Mouse (Mus musculus) intestine, embryonic 16.5 days (tissue): ENCODE results near the gene Tex2. TPM values are rescaled to one million over a fixed set of nuclear protein-coding genes. Genes with fewer than 3 reads are reported as not detected.
"Not testable (repeated sequence)": the region's sequence is repeated elsewhere in the genome, so short reads cannot be mapped to it uniquely, and the experiment has no call there.

Source experiments
- ATAC-seq: fragments of 200-750 bp; cut with Nextera tagmentation; 2 replicates; pipeline ENCODE4 v1.8.0; 2017; ENCODE audit warnings: moderate TSS enrichment, moderate library complexity
- H3K27ac ChIP-seq: fragments of 300-500 bp; sonication (generic); 2 replicates; pipeline ENCODE4 v1.5.1; 2014; ENCODE audit warnings: mild to moderate bottlenecking, low read length
- H3K27me3 ChIP-seq: fragments of 300-500 bp; sonication (generic); replicated peaks from 2 replicates; pipeline ENCODE4 v1.6.1; 2014; ENCODE audit warnings: low read length, control low read depth, mixed read lengths; ENCODE audit not compliant: control insufficient read depth, insufficient read depth
- H3K36me3 ChIP-seq: fragments of 300-500 bp; sonication (generic); 2 replicates; pipeline ENCODE4 v1.6.1; 2014; ENCODE audit warnings: low read length, control low read depth; ENCODE audit not compliant: control insufficient read depth, insufficient read depth
- H3K4me1 ChIP-seq: fragments of 300-500 bp; sonication (generic); 2 replicates; pipeline ENCODE4 v1.6.1; 2014; ENCODE audit warnings: low read length, control low read depth, mixed read lengths; ENCODE audit not compliant: control insufficient read depth, insufficient read depth
- H3K4me2 ChIP-seq: fragments of 300-500 bp; sonication (generic); 2 replicates; pipeline ENCODE4 v1.6.1; 2014; ENCODE audit warnings: low read depth, low read length, control low read depth
- H3K4me3 ChIP-seq: fragments of 300-500 bp; sonication (generic); 2 replicates; pipeline ENCODE4 v1.5.1; 2014; ENCODE audit warnings: mild to moderate bottlenecking, low read length
- H3K9ac ChIP-seq: fragments of 300-500 bp; sonication (generic); 2 replicates; pipeline ENCODE4 v1.6.1; 2014; ENCODE audit warnings: low read depth, low read length
- H3K9me3 ChIP-seq: fragments of 300-500 bp; sonication (generic); 2 replicates; pipeline ENCODE4 v1.6.1; 2016; ENCODE audit warnings: low read length, control low read depth; ENCODE audit not compliant: control insufficient read depth
- WGBS: fragments of 180-500 bp; shearing (Covaris S2); extraction: QIAGEN DNeasy Blood & Tissue Kit; methylation state at CpG from one replicate; pipeline ENCODE4 v1.1.7; 2014; 5-methylcytosine and 5-hydroxymethylcytosine counted together
- polyA plus RNA-seq: library from polyadenylated mRNA; unstranded; fragments of >200 nt; fragmentation: Nextera tagmentation; extraction: Ambion mirVana; gene quantifications from 2 replicates; pipeline ENCODE4 v1.2.1, GENCODE M21; 2015

The Tex2 gene
- polyA plus RNA-seq, 1 experiment from 2014 or later = 11.7 TPM

- Histone ChIP-seq H3K9me3 (no peaks in the 10 kb centered on the region), H3K9ac (no peak overlapping the region), H3K27ac (no peak overlapping the region), H3K27me3 (no peaks in the 10 kb centered on the region), H3K4me3 (no peak overlapping the region), H3K4me1 (no peaks in the 10 kb centered on the region), H3K4me2 (no peak overlapping the region), H3K36me3 (no peaks in the 10 kb centered on the region)
- no peak for ATAC-seq
- WGBS = 87% methylated on average over 2 of the region's 2 CpGs
These were observed 10.4 kb upstream of the Tex2 start for GRCm38 (mm10) chr11:106623629-106624028.

- no peaks in the 10 kb centered on the region for H3K36me3 ChIP-seq
- H3K4me3 ChIP-seq = no peak overlapping the region
- H3K4me1 ChIP-seq = no peaks in the 10 kb centered on the region
- no peak for ATAC-seq
- 79% methylated on average over 8 of the region's 8 CpGs for WGBS
- H3K27me3 ChIP-seq = no peaks in the 10 kb centered on the region
- no peaks in the 10 kb centered on the region for H3K9me3 ChIP-seq
- no peak overlapping the region for H3K9ac ChIP-seq
- H3K4me2 ChIP-seq = no peak overlapping the region
- H3K27ac ChIP-seq = no peak overlapping the region
These were observed 8.8 kb upstream of the Tex2 start for GRCm38 (mm10) chr11:106622056-106622455.

GRCm38 (mm10) chr11:106618768-106619167 lies 5.5 kb upstream of the Tex2 start:
- H3K9me3 ChIP-seq, H3K4me2 ChIP-seq, H3K9ac ChIP-seq, H3K27me3 ChIP-seq, H3K36me3 ChIP-seq, H3K27ac ChIP-seq, ATAC-seq, H3K4me3 ChIP-seq, H3K4me1 ChIP-seq: not testable (repeated sequence)
- 88% methylated on average over 3 of the region's 4 CpGs for WGBS

GRCm38 (mm10) chr11:106617821-106618580 lies 4.8 kb upstream of the Tex2 start:
- Histone ChIP-seq H3K27ac (no peak overlapping the region), H3K4me1 (peaks cover 5% of the 10 kb centered on the region), H3K4me3 (no peak overlapping the region), H3K27me3 (no peaks in the 10 kb centered on the region), H3K9me3 (no peaks in the 10 kb centered on the region), H3K4me2 (no peak overlapping the region), H3K9ac (no peak overlapping the region), H3K36me3 (no peaks in the 10 kb centered on the region)
- no peak for ATAC-seq
- WGBS = 77% methylated on average over 13 of the region's 13 CpGs

- H3K4me1 ChIP-seq = peaks cover 5% of the 10 kb centered on the region
- no peak overlapping the region for H3K4me2 ChIP-seq
- no peak overlapping the region for H3K4me3 ChIP-seq
- H3K27me3 ChIP-seq = no peaks in the 10 kb centered on the region
- no peak overlapping the region for H3K27ac ChIP-seq
- H3K9me3 ChIP-seq = no peaks in the 10 kb centered on the region
- H3K9ac ChIP-seq = no peak overlapping the region
- WGBS = 78% methylated on average over 4 of the region's 4 CpGs
- H3K36me3 ChIP-seq = no peaks in the 10 kb centered on the region
- no peak for ATAC-seq
These were observed 2.3 kb upstream of the Tex2 start for GRCm38 (mm10) chr11:106615561-106615960.

GRCm38 (mm10) chr11:106614339-106614645 lies 1.1 kb upstream of the Tex2 start:
- ATAC-seq = no peak
- no peaks in the 10 kb centered on the region for H3K27me3 ChIP-seq
- no peaks in the 10 kb centered on the region for H3K36me3 ChIP-seq
- no peak overlapping the region for H3K4me2 ChIP-seq
- H3K4me3 ChIP-seq = no peak overlapping the region
- WGBS = 55% methylated on average over 4 of the region's 4 CpGs
- H3K27ac ChIP-seq = 0 out of 2 replicates have a peak overlapping the region, but pooled peaks have one; percentile 11
- H3K9me3 ChIP-seq = no peaks in the 10 kb centered on the region
- no peak overlapping the region for H3K9ac ChIP-seq
- peaks cover 10% of the 10 kb centered on the region for H3K4me1 ChIP-seq

- H3K27ac ChIP-seq = peak overlapping the region; percentile 92
- peak overlapping the region; percentile 89 for H3K4me2 ChIP-seq
- H3K9ac ChIP-seq = peak overlapping the region; percentile 65
- ATAC-seq = no peak; the same call in 1 of the 2 replicates
- WGBS = 53% methylated on average over 14 of the region's 15 CpGs
- H3K4me3 ChIP-seq = peak overlapping the region; percentile 100
- H3K9me3 ChIP-seq = no peaks in the 10 kb centered on the region
- no peaks in the 10 kb centered on the region for H3K27me3 ChIP-seq
- peaks cover 10% of the 10 kb centered on the region for H3K4me1 ChIP-seq
- H3K36me3 ChIP-seq = no peaks in the 10 kb centered on the region
These were observed 565 bp upstream of the Tex2 start for GRCm38 (mm10) chr11:106613638-106614338.

- peak; percentile 74 for ATAC-seq
- Histone ChIP-seq H3K27ac (peak overlapping the region; percentile 92), H3K9me3 (no peaks in the 10 kb centered on the region), H3K4me3 (peak overlapping the region; percentile 100), H3K9ac (peak overlapping the region; percentile 94), H3K4me2 (peak overlapping the region; percentile 89), H3K36me3 (no peaks in the 10 kb centered on the region), H3K4me1 (peaks cover 10% of the 10 kb centered on the region), H3K27me3 (no peaks in the 10 kb centered on the region)
- under 1% methylated on average over 67 of the region's 67 CpGs for WGBS
These were observed 838 bp downstream of the Tex2 start for GRCm38 (mm10) chr11:106612209-106612960.

- Histone ChIP-seq H3K4me2 (no peak overlapping the region), H3K9me3 (no peaks in the 10 kb centered on the region), H3K27ac (no peak overlapping the region), H3K4me1 (peaks cover 15% of the 10 kb centered on the region), H3K36me3 (no peaks in the 10 kb centered on the region), H3K27me3 (no peaks in the 10 kb centered on the region), H3K4me3 (no peak overlapping the region), H3K9ac (no peak overlapping the region)
- 56% methylated on average over 8 of the region's 8 CpGs for WGBS
- ATAC-seq = no peak
These were observed 3.5 kb downstream of the Tex2 start for GRCm38 (mm10) chr11:106609731-106610130.
